Mouse (Mus musculus) heart, embryonic 10.5 days (tissue): ENCODE data around the gene Cnr2. TPM values are rescaled to one million over a fixed set of nuclear protein-coding genes. Genes with fewer than 3 reads are reported as not detected.
A peak's percentile ranks its signal among the peaks of the same experiment; 100 is the strongest.

Experiments
- DNase-seq: peaks from one replicate; pipeline ENCODE4 v3.0.0-alpha.2; 2017; ENCODE audit warnings: low spot score
- H3K27ac ChIP-seq: fragments of 300-500 bp; sonication (generic); 2 replicates; pipeline ENCODE4 v1.5.1; 2016; ENCODE audit warnings: mild to moderate bottlenecking
- H3K27me3 ChIP-seq: fragments of 300-500 bp; sonication (generic); 2 replicates; pipeline ENCODE4 v1.6.1; 2016; ENCODE audit warnings: mild to moderate bottlenecking; ENCODE audit not compliant: poor library complexity, insufficient read depth, severe bottlenecking
- H3K36me3 ChIP-seq: fragments of 300-500 bp; sonication (generic); 2 replicates; pipeline ENCODE4 v1.6.1; 2016; ENCODE audit warnings: mild to moderate bottlenecking, moderate library complexity
- H3K4me1 ChIP-seq: fragments of 300-500 bp; sonication (generic); 2 replicates; pipeline ENCODE4 v1.6.1; 2016; ENCODE audit warnings: mild to moderate bottlenecking
- H3K4me3 ChIP-seq: fragments of 300-500 bp; sonication (generic); 2 replicates; pipeline ENCODE4 v1.5.1; 2016; ENCODE audit warnings: mild to moderate bottlenecking, moderate library complexity
- H3K9me3 ChIP-seq: fragments of 300-500 bp; sonication (generic); 2 replicates; pipeline ENCODE4 v1.6.1; 2016; ENCODE audit warnings: mild to moderate bottlenecking, moderate library complexity
- WGBS: fragments of 180-500 bp; shearing (Covaris S2); methylation state at CpG from one replicate; pipeline ENCODE4 v1.1.7; 2016; 5-methylcytosine and 5-hydroxymethylcytosine counted together
- polyA plus RNA-seq: library from polyadenylated mRNA; unstranded; fragments of >200 nt; fragmentation: Nextera tagmentation; extraction: Ambion mirVana; gene quantifications from 2 replicates; pipeline ENCODE4 v1.2.1, GENCODE M21; 2016

Gene Cnr2
- polyA plus RNA-seq, 1 experiment from 2014 or later: 1.4 TPM

DNA sequence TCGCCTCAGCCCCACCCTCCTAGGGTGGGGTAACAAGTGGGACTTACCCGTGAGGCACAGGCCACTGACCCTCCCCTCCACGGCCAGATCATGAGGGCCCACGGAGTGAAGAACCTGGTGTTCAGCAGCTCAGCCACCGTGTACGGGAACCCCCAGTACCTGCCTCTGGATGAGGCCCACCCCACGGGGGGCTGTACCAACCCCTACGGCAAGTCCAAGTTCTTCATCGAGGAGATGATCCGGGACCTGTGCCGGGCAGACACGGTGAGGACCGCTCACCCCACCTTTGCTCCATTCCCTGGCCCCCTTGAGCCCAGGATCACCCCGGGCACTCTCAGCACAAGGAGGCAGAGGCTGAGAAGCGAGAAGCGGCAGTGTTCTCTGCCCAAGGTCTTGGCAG is 71.1 kb downstream of the Cnr2 start:
- peaks cover 52% of the 10 kb centered on the region for H3K4me1 ChIP-seq
- no peaks in the 10 kb centered on the region for H3K9me3 ChIP-seq
- no peak overlapping the region for H3K27ac ChIP-seq
- peaks cover 55% of the 10 kb centered on the region for H3K36me3 ChIP-seq
- DNase-seq: no peak
- no peak overlapping the region for H3K4me3 ChIP-seq
- 92% methylated on average over 16 of the region's 16 CpGs for WGBS
- H3K27me3 ChIP-seq: no peaks in the 10 kb centered on the region

DNA sequence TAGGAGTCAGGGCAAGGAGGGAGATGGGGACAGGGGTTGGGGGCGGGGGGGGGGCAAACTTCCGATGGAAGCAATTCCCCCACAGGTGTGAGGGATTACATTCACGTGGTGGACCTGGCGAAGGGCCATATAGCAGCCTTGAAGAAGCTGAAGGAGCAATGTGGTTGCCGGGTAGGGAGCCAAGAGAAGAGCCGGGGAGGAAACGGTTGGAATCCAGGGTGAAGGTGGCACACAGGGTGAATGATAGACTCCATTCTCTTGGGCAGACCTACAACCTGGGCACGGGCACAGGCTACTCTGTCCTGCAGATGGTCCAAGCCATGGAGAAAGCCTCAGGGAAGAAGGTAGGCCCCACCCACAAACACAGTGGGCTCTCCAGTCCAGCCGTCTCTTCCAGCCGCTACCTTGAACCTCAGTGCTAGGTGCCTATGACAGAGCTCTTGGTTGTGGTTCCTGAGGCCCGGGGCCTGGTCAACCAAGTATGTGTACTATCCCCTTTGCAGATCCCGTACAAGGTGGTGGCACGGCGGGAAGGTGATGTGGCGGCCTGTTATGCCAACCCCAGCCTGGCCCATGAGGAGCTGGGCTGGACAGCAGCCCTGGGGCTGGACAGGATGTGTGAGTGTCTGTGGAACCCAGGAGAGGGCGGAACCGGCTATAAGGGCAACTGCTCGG is 72.0 kb downstream of the Cnr2 start:
- Histone ChIP-seq H3K27me3 (no peaks in the 10 kb centered on the region), H3K36me3 (peaks cover 55% of the 10 kb centered on the region), H3K4me1 (peaks cover 61% of the 10 kb centered on the region), H3K9me3 (no peaks in the 10 kb centered on the region), H3K4me3 (no peak overlapping the region), H3K27ac (no peak overlapping the region)
- 89% methylated on average over 18 of the region's 18 CpGs for WGBS
- DNase-seq: no peak

DNA sequence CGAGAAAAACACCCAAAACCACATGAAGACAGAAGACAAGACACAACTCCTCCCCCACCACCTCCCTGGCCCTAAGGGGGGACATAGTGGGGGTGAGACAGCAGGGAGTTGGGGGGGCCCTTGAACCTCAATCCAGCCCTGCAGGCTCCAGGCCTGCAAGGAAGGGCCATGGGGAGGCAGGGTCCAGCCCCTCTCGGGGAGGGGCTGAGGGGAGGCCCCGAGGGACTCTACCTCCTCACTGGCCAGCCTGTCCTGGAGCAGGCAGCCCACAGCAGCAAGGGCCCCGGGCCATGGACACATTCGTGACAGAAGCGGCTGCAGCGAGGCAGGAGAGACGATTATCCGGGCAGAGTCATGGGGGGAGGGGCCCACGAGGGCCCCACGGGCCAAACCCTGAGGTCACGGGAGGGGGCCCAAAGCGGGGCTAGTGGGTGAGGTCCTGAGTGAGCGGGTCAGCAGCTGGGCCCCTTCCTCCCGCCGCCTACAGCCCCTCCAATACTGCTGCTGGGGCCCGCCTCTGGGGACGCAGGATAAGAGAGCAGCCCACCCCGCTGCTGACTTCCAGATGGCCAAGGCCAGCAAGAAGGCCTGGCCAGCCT is 73.2 kb downstream of the Cnr2 start:
- peaks cover 55% of the 10 kb centered on the region for H3K36me3 ChIP-seq
- H3K4me3 ChIP-seq: peak overlapping the region; percentile 25; the same call in 1 of the 2 replicates
- WGBS: 64% methylated on average over 19 of the region's 19 CpGs
- no peaks in the 10 kb centered on the region for H3K27me3 ChIP-seq
- peak overlapping the region; percentile 31; the same call in 1 of the 2 replicates for H3K27ac ChIP-seq
- no peak for DNase-seq
- H3K9me3 ChIP-seq: no peaks in the 10 kb centered on the region
- peaks cover 60% of the 10 kb centered on the region for H3K4me1 ChIP-seq

DNA sequence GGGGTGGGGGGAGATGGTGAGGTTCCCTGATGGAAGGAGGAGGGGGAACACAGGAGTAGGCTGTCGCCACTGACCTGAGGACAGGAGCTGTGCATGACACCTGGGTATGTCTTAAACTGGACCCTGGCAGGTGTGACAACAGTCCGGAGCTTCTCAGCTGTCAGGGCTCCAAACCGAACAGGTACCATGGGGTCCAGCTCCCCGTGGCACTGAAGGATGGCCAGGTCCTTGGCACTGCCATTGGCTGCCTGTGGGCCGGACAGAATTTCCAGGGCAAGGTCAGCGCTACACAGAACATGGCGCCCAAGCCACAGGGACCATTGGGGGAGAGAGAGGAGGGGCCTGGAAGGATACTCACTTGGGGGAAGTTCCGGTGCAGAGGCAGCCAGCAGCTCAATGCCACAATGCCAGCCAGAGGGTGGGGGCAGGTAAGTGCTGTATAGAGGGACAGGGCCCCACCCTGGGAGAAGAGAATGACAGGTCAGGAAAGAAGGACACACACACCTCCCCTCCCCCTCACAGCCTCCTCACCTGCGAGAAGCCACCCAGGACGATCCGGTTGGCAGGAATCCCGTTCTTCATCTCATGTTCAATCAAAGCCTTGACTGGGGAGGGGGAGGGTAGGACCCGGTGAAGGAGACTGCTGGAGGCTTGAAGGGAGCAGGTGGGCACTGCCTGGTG is 74.0 kb downstream of the Cnr2 start:
- Histone ChIP-seq H3K9me3 (no peaks in the 10 kb centered on the region), H3K4me1 (peaks cover 58% of the 10 kb centered on the region), H3K36me3 (peaks cover 55% of the 10 kb centered on the region), H3K27me3 (no peaks in the 10 kb centered on the region), H3K27ac (no peak overlapping the region), H3K4me3 (peak overlapping the region; percentile 25; the same call in 1 of the 2 replicates)
- 89% methylated on average over 13 of the region's 13 CpGs for WGBS
- DNase-seq: no peak

Other genes with a start within 250 kb of the Cnr2 start
- 0.18 and 0.28 TPM in 2 replicates for gene Ifnlr1, start 209.1 kb upstream of the Cnr2 start, polyA plus RNA-seq
- gene Il22ra1, start 167.2 kb upstream of the Cnr2 start, polyA plus RNA-seq: 0.13 TPM in 1 of 2 replicates, not detected in the other
- gene Myom3, start 135.7 kb upstream of the Cnr2 start, polyA plus RNA-seq: 0.05 TPM in 1 of 2 replicates, not detected in the other
- 188 and 227 TPM in 2 replicates for gene Srsf10, start 39.6 kb upstream of the Cnr2 start, polyA plus RNA-seq
- 121 and 150 TPM in 2 replicates for gene Pnrc2, start 21.5 kb upstream of the Cnr2 start, polyA plus RNA-seq
- 44.2 and 51.2 TPM in 2 replicates for gene Fuca1, start 25.3 kb downstream of the Cnr2 start, polyA plus RNA-seq
- 67.5 and 77.1 TPM in 2 replicates for gene Hmgcl, start 51.1 kb downstream of the Cnr2 start, polyA plus RNA-seq
- gene Gale, start 68.3 kb downstream of the Cnr2 start, polyA plus RNA-seq: 46.0 and 48.0 TPM in 2 replicates
- gene Lypla2, start 77.2 kb downstream of the Cnr2 start, polyA plus RNA-seq: 105 and 134 TPM in 2 replicates
- 50.8 and 67.8 TPM in 2 replicates for gene Pithd1, start 91.9 kb downstream of the Cnr2 start, polyA plus RNA-seq
- gene Eloa, start 126.4 kb downstream of the Cnr2 start, polyA plus RNA-seq: 35.6 and 36.1 TPM in 2 replicates
- gene Rpl11, start 158.0 kb downstream of the Cnr2 start, polyA plus RNA-seq: 336 and 390 TPM in 2 replicates
- gene Id3, start 248.1 kb downstream of the Cnr2 start, polyA plus RNA-seq: 324 and 492 TPM in 2 replicates